Mouse (Mus musculus) fat pad, adult 2 months (tissue): ENCODE data around the gene Vcl.

ENCODE experiments used
- DNase-seq: peaks from one replicate; pipeline ENCODE4 v3.0.0-alpha.2; 2011; ENCODE audit warnings: low read depth, low spot score; ENCODE audit errors: extremely low read depth

Vcl gene

DNA sequence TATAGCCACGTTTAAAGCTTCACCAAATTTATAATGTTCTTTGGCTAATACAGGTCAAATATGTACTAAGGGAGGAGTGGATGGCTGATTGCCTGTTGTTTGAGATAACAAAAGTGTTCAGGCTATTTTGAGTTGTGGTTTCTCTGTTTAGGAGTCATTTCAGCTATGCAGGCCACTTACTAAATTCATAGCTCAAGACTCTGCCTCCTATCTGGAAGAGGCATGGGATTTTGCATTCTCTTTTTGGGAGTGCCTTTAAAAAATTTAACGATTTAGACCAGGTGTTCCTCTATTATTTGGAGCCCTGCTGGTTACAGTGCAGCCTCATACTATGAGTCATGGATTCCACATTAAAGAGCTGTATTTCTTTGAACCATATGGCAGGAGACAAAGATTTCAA, 9.2 kb downstream of the Vcl start:
- DNase-seq = no peak

GRCm38 (mm10) chr14:20938860-20939259, 9.7 kb downstream of the Vcl start:
- DNase-seq = no peak

- no peak for DNase-seq
Measured at GRCm38 (mm10) chr14:20945296-20945695, 16.1 kb downstream of the Vcl start.

DNA sequence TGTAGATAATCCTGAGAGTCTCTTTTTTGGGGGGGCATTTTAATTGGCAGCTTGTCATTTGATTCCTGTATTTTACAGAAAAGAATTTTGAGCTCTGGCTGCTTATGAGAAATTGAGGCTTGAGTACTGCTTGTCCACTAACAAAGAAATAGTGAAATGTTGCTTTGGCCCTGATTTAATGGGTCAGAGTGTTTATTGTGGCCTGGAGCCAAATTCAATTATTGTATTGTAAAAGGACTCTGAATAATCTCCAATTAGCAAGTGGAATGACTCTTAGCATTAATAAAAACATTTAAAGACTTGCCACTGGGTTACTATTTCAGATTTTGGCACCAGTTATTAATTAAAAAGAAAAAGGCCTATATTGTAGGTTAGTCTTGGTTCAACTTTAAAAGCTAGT, 26.8 kb downstream of the Vcl start:
- no peak for DNase-seq

DNA sequence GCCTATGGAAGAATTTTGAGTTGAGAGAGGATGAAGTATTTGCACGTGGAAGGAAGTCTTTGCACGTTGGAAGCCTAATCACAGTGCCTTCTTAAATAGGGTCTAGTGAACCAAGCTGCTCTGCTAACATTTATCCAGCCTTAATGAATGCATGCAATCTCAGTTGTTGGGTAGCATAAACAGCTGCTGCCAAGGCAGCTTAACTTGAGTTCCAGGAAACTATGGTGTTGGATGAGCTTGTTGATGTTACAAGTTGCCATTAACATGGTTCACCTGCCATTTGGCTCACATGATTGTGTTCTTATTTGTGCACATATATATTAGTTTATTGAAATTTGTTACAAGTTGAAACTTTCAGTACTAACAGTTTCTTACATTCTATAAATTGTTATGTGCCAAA, 29.8 kb downstream of the Vcl start:
- no peak for DNase-seq

- no peak for DNase-seq
Measured at GRCm38 (mm10) chr14:20962466-20962865, 33.3 kb downstream of the Vcl start.

DNA sequence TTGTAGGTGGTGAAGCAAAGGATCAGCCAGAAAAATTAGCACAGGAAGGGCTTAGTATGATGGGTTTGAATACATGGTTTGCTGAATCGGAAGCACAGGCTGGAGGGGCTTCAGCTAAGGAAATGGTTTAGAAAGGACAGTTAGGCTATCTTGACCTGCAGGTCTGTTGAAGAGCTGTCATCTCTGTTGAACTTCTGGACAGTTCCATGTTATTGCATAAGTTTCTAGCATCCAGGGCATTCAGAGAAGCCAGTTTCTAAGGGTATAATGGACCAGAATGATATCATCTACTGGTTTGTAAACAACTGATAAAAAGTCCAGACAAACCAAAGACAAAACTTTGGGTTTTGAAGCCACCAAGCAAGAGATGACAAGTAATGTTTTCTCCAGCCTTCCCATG, 33.7 kb downstream of the Vcl start:
- DNase-seq = no peak

GRCm38 (mm10) chr14:20963863-20964262, 34.7 kb downstream of the Vcl start:
- DNase-seq = no peak

- no peak for DNase-seq
Measured at GRCm38 (mm10) chr14:20964285-20964684, 35.1 kb downstream of the Vcl start.

GRCm38 (mm10) chr14:20966959-20967670, 37.9 kb downstream of the Vcl start:
- DNase-seq = no peak

DNA sequence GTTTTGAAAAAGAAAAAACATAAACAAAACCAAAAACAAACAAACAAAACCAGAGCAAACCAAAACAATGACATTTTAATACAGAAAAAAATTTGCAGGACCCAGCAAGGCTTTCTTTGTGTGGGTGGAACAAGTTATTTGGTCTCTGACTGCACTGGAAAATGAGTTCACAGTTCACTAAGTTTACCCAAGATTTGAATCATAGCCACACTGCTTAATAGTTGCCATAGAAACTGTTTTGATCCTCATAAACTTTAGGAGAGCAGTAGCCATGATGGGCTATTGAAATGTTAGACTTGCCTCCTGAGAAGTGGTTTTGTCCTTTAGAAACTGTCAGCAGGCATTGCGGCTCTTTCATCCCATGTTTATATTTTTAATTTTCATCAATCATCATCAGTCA, 39.9 kb downstream of the Vcl start:
- no peak for DNase-seq

- DNase-seq = no peak
Measured at GRCm38 (mm10) chr14:20970389-20970788, 41.2 kb downstream of the Vcl start.

- DNase-seq = no peak
Measured at GRCm38 (mm10) chr14:20970927-20971326, 41.7 kb downstream of the Vcl start.

GRCm38 (mm10) chr14:20973821-20974220, 44.6 kb downstream of the Vcl start:
- DNase-seq = peak; percentile 92

DNA sequence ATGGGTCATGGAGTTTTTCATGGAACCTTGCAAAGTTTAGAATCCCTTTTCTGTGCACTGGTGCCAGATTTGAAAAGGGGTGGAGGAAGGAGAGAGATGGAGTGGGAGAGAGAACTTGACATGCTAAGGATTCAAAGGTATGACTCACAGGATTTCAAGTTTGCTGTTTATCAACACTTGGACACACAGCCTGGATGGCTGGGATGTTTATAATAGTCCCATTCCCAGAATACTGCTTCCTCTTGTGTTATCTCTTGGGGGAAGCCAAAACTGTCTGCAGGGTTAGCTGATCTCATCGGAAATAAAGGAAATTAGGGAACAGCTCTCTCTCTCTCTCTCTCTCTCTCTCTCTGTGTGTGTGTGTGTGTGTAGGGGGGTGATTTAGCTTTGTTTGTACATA, 47.5 kb downstream of the Vcl start:
- no peak for DNase-seq

DNA sequence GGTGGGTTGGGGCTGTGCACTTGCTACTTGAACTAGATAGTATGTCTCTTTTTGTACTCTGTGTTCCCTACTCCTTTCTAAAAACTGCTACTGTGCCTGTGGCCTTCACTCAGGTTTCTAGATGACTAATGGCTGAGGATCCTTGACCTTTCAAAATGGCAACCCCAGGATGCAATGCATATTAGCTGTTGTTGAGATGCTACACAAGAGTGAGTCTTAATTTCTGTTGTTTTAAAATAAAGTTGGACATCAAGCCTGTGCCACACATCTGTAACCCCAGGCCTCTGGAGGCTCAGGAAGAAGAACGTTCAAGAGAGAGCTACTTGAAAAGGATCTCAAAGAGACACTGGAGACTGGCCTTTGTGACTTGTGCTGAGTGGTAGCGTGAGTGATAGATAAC, 48.5 kb downstream of the Vcl start:
- DNase-seq = no peak

DNA sequence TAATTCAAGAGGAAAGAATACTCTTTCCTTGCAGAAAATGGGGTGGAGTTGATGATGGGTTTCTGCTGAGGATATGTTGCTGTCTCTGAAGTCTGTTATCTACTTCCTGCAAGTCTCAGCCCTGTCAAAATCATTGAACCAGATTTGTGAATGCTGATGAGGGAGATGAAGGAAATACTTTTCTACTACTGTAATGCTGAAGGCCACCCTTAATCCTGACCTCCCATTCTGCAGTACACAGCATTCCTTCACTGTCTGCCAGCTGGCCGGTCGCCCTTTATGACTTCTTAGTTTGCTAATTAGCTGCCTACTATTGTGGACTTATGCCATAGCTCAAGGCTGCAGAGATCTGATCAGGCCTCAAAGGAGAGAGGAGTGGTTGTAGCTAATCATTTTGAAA, 54.6 kb downstream of the Vcl start:
- DNase-seq = peak; percentile 97

GRCm38 (mm10) chr14:20985482-20985881, 56.3 kb downstream of the Vcl start:
- peak; percentile 21 for DNase-seq

DNA sequence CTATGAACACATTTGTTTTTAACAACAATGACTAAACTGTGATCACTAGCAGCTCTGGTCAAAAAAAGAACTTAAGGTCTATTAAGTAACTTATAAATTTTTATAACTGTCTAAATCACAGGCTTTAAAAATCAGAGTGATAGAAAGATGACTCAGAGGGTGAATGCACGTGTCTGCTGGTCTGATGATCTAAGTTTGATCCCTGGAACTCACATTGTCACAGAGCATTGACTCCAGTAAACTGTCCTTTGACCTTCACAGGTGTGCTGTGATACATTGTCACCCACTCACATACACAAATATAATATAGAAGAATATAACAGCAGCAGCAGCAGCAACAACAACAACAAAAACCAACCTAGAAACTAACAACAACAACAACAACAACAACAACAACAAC, 62.3 kb downstream of the Vcl start:
- DNase-seq = no peak

DNA sequence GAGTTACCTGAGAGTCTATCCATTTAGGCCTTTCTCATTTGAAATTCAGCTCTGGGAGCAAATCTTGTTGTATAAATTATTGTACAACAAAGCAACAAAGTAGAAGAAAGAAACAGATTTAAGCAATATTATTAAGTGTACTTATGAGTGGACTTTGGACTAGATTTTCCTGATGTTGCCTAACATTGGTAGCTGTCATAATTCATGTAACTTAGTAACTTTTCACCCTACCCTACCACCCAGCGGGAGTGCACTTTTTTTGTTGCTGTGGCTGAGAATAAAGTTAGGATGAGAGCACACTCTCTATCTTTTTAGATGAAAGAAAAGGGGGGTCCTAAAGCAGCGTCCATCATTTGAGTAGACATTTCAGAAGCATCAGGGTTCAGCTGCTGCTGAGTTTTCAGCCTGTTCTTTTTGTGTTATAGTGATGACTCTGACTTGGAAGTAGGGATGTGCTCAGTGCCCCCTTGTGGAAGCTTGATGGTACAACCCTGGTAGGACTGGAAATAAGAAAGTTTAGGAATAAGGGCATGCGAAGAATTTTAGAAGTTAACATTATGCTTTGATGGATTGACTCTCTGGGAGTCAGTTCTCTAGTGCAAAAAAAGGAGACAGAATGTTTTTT, 64.0 kb downstream of the Vcl start:
- DNase-seq = no peak

DNA sequence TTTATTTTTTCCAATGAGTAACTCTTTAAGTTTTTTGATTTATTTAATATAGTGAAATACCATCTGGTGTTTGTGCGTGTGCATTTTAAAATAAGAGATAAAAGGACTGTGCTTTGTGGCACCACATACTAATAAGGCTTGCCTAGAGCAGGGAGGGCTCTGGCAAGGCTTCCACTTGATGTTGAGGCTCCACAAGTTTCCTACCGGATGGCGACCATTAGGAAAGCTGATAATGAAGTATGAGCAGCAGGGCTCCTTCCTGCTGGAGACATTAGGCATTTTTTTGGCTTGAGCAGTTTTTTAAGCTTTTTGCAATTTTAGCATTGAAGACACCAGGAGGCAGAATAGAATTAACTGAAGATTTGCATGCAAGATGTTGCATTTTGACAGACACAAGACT, 65.3 kb downstream of the Vcl start:
- no peak for DNase-seq

DNA sequence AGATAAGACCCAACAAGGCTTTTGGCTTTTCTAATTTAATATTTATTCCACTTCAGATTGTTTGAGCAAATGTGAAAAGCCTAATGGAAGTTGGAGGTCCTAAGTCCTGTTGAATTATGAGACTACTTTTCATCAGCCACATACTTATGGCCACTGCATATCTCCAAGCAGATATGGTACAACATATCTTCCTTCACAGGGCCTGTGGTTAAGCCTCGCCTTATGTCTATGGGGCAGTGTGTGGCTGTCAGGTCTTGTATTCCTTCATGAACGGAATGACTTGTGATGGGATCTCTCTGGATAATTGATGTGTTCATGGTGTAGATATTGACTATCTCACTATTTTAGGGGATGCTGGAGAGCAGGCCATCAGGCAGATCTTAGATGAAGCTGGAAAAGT, 66.3 kb downstream of the Vcl start:
- no peak for DNase-seq

- no peak for DNase-seq
Measured at GRCm38 (mm10) chr14:20996361-20996760, 67.2 kb downstream of the Vcl start.
